Mouse (Mus musculus) neural tube, embryonic 12.5 days (tissue): ENCODE results near the gene Gcgr. TPM values are rescaled to one million over a fixed set of nuclear protein-coding genes. Genes with fewer than 3 reads are reported as not detected.

Source experiments
- ATAC-seq: fragments of 200-750 bp; cut with Nextera tagmentation; 2 replicates; pipeline ENCODE4 v1.8.0; 2017; ENCODE audit warnings: low read depth, mild to moderate bottlenecking, moderate TSS enrichment, moderate library complexity; ENCODE audit not compliant: low FRiP score
- H3K27ac ChIP-seq: fragments of 300-500 bp; sonication (generic); 2 replicates; pipeline ENCODE4 v1.5.1; 2016
- H3K27me3 ChIP-seq: fragments of 300-500 bp; sonication (generic); replicated peaks from 2 replicates; pipeline ENCODE4 v1.6.1; 2016; ENCODE audit warnings: mild to moderate bottlenecking
- H3K36me3 ChIP-seq: fragments of 300-500 bp; sonication (generic); 2 replicates; pipeline ENCODE4 v1.6.1; 2016; ENCODE audit warnings: mild to moderate bottlenecking
- H3K4me1 ChIP-seq: fragments of 300-500 bp; sonication (generic); 2 replicates; pipeline ENCODE4 v1.6.1; 2016
- H3K4me2 ChIP-seq: fragments of 300-500 bp; sonication (generic); replicated peaks from 2 replicates; pipeline ENCODE4 v1.6.1; 2016; ENCODE audit warnings: mild to moderate bottlenecking
- H3K4me3 ChIP-seq: fragments of 300-500 bp; sonication (generic); 2 replicates; pipeline ENCODE4 v1.5.1; 2016
- H3K9ac ChIP-seq: fragments of 300-500 bp; sonication (generic); 2 replicates; pipeline ENCODE4 v1.6.1; 2016; ENCODE audit warnings: mild to moderate bottlenecking
- H3K9me3 ChIP-seq: fragments of 300-500 bp; sonication (generic); 2 replicates; pipeline ENCODE4 v1.6.1; 2016; ENCODE audit warnings: mild to moderate bottlenecking
- WGBS: fragments of 180-500 bp; shearing (Covaris S2); methylation state at CpG from one replicate; pipeline ENCODE4 v1.1.7; 2016; 5-methylcytosine and 5-hydroxymethylcytosine counted together
- polyA plus RNA-seq: library from polyadenylated mRNA; unstranded; fragments of >200 nt; fragmentation: Nextera tagmentation; extraction: Ambion mirVana; gene quantifications from 2 replicates; pipeline ENCODE4 v1.2.1, GENCODE M21; 2016

Gcgr gene
- polyA plus RNA-seq, 1 experiment from 2014 or later: 0.22 TPM

GRCm38 (mm10) chr11:120493351-120493750, 37.1 kb upstream of the Gcgr start:
- Histone ChIP-seq H3K9ac (peak overlapping the region; percentile 85), H3K4me3 (peak overlapping the region; percentile 93), H3K4me1 (peaks cover 29% of the 10 kb centered on the region), H3K27ac (no peak overlapping the region), H3K4me2 (peak overlapping the region; percentile 99), H3K36me3 (peaks cover 42% of the 10 kb centered on the region), H3K27me3 (no peaks in the 10 kb centered on the region), H3K9me3 (no peaks in the 10 kb centered on the region)
- ATAC-seq: no peak
- WGBS: 68% methylated on average over 3 of the region's 3 CpGs

- Histone ChIP-seq H3K27me3 (no peaks in the 10 kb centered on the region), H3K4me1 (peaks cover 29% of the 10 kb centered on the region), H3K27ac (no peak overlapping the region), H3K36me3 (peaks cover 42% of the 10 kb centered on the region), H3K9me3 (no peaks in the 10 kb centered on the region), H3K4me2 (peak overlapping the region; percentile 99; the same call in 1 of the 2 replicates), H3K9ac (no peak overlapping the region), H3K4me3 (no peak overlapping the region)
- 77% methylated on average over 3 of the region's 3 CpGs for WGBS
- no peak for ATAC-seq
These were observed 36.6 kb upstream of the Gcgr start for GRCm38 (mm10) chr11:120493911-120494310.

GRCm38 (mm10) chr11:120497436-120497835, 33.1 kb upstream of the Gcgr start:
- no peak overlapping the region for H3K4me3 ChIP-seq
- H3K4me2 ChIP-seq: no peak overlapping the region
- peaks cover 47% of the 10 kb centered on the region for H3K36me3 ChIP-seq
- no peaks in the 10 kb centered on the region for H3K27me3 ChIP-seq
- ATAC-seq: no peak
- H3K9me3 ChIP-seq: no peaks in the 10 kb centered on the region
- H3K9ac ChIP-seq: no peak overlapping the region
- H3K4me1 ChIP-seq: peaks cover 12% of the 10 kb centered on the region
- H3K27ac ChIP-seq: no peak overlapping the region
- 94% methylated on average over 3 of the region's 3 CpGs for WGBS

GRCm38 (mm10) chr11:120498226-120498625, 32.3 kb upstream of the Gcgr start:
- 96% methylated on average over 12 of the region's 12 CpGs for WGBS
- peaks cover 47% of the 10 kb centered on the region for H3K36me3 ChIP-seq
- H3K9ac ChIP-seq: no peak overlapping the region
- peaks cover 4% of the 10 kb centered on the region for H3K4me1 ChIP-seq
- H3K27ac ChIP-seq: no peak overlapping the region
- no peaks in the 10 kb centered on the region for H3K27me3 ChIP-seq
- no peak overlapping the region for H3K4me2 ChIP-seq
- H3K9me3 ChIP-seq: no peaks in the 10 kb centered on the region
- no peak overlapping the region for H3K4me3 ChIP-seq
- no peak for ATAC-seq

- no peaks in the 10 kb centered on the region for H3K4me1 ChIP-seq
- no peak overlapping the region for H3K27ac ChIP-seq
- no peaks in the 10 kb centered on the region for H3K27me3 ChIP-seq
- H3K9ac ChIP-seq: no peak overlapping the region
- no peak overlapping the region for H3K4me3 ChIP-seq
- 88% methylated on average over 5 of the region's 5 CpGs for WGBS
- ATAC-seq: no peak
- H3K9me3 ChIP-seq: no peaks in the 10 kb centered on the region
- no peak overlapping the region for H3K4me2 ChIP-seq
- peaks cover 47% of the 10 kb centered on the region for H3K36me3 ChIP-seq
These were observed 31.6 kb upstream of the Gcgr start for GRCm38 (mm10) chr11:120498891-120499290.

- 85% methylated on average over 6 of the region's 6 CpGs for WGBS
- Histone ChIP-seq H3K4me2 (no peak overlapping the region), H3K4me3 (no peak overlapping the region), H3K27ac (no peak overlapping the region), H3K9me3 (no peaks in the 10 kb centered on the region), H3K36me3 (peaks cover 45% of the 10 kb centered on the region), H3K4me1 (no peaks in the 10 kb centered on the region), H3K9ac (no peak overlapping the region), H3K27me3 (no peaks in the 10 kb centered on the region)
- no peak for ATAC-seq
These were observed 30.6 kb upstream of the Gcgr start for GRCm38 (mm10) chr11:120499894-120500293.

- Histone ChIP-seq H3K36me3 (peaks cover 40% of the 10 kb centered on the region), H3K4me2 (no peak overlapping the region), H3K4me3 (no peak overlapping the region), H3K9ac (no peak overlapping the region), H3K27ac (no peak overlapping the region), H3K27me3 (no peaks in the 10 kb centered on the region), H3K9me3 (no peaks in the 10 kb centered on the region), H3K4me1 (no peaks in the 10 kb centered on the region)
- no peak for ATAC-seq
- WGBS: 30% methylated on average over 3 of the region's 3 CpGs
These were observed 30.1 kb upstream of the Gcgr start for GRCm38 (mm10) chr11:120500357-120500756.

GRCm38 (mm10) chr11:120501018-120501417, 29.5 kb upstream of the Gcgr start:
- Histone ChIP-seq H3K9me3 (no peaks in the 10 kb centered on the region), H3K27ac (no peak overlapping the region), H3K4me1 (no peaks in the 10 kb centered on the region), H3K4me3 (no peak overlapping the region), H3K27me3 (no peaks in the 10 kb centered on the region), H3K36me3 (peaks cover 34% of the 10 kb centered on the region), H3K4me2 (no peak overlapping the region), H3K9ac (no peak overlapping the region)
- WGBS: 67% methylated on average over 6 of the region's 6 CpGs
- ATAC-seq: no peak

GRCm38 (mm10) chr11:120501701-120502100, 28.8 kb upstream of the Gcgr start:
- Histone ChIP-seq H3K9ac (no peak overlapping the region), H3K4me1 (no peaks in the 10 kb centered on the region), H3K36me3 (peaks cover 27% of the 10 kb centered on the region), H3K27me3 (no peaks in the 10 kb centered on the region), H3K4me2 (no peak overlapping the region), H3K9me3 (no peaks in the 10 kb centered on the region), H3K27ac (no peak overlapping the region), H3K4me3 (no peak overlapping the region)
- no peak for ATAC-seq
- WGBS: 87% methylated on average over 4 of the region's 4 CpGs

GRCm38 (mm10) chr11:120505661-120506060, 24.8 kb upstream of the Gcgr start:
- Histone ChIP-seq H3K9ac (no peak overlapping the region), H3K4me1 (peaks cover 4% of the 10 kb centered on the region; the same call in 1 of the 2 replicates), H3K27ac (no peak overlapping the region), H3K4me2 (no peak overlapping the region), H3K27me3 (no peaks in the 10 kb centered on the region), H3K4me3 (no peak overlapping the region), H3K36me3 (no peaks in the 10 kb centered on the region), H3K9me3 (no peaks in the 10 kb centered on the region)
- no peak for ATAC-seq
- WGBS: 88% methylated on average over 3 of the region's 3 CpGs

- H3K27me3 ChIP-seq: no peaks in the 10 kb centered on the region
- no peak overlapping the region for H3K4me2 ChIP-seq
- ATAC-seq: no peak
- peaks cover 6% of the 10 kb centered on the region; the same call in 1 of the 2 replicates for H3K4me1 ChIP-seq
- no peak overlapping the region for H3K9ac ChIP-seq
- WGBS: 54% methylated on average over 4 of the region's 4 CpGs
- H3K4me3 ChIP-seq: no peak overlapping the region
- H3K27ac ChIP-seq: no peak overlapping the region
- no peaks in the 10 kb centered on the region for H3K9me3 ChIP-seq
- H3K36me3 ChIP-seq: no peaks in the 10 kb centered on the region
These were observed 23.6 kb upstream of the Gcgr start for GRCm38 (mm10) chr11:120506899-120507298.

- Histone ChIP-seq H3K9ac (no peak overlapping the region), H3K4me3 (no peak overlapping the region), H3K9me3 (no peaks in the 10 kb centered on the region), H3K36me3 (no peaks in the 10 kb centered on the region), H3K4me2 (no peak overlapping the region), H3K27me3 (no peaks in the 10 kb centered on the region), H3K4me1 (peaks cover 6% of the 10 kb centered on the region; the same call in 1 of the 2 replicates), H3K27ac (no peak overlapping the region)
- WGBS: 67% methylated on average over 13 of the region's 13 CpGs
- ATAC-seq: no peak
These were observed 22.7 kb upstream of the Gcgr start for GRCm38 (mm10) chr11:120507611-120508289.

GRCm38 (mm10) chr11:120508290-120508870, 22.1 kb upstream of the Gcgr start:
- Histone ChIP-seq H3K4me2 (no peak overlapping the region), H3K27me3 (no peaks in the 10 kb centered on the region), H3K27ac (no peak overlapping the region), H3K4me1 (peaks cover 9% of the 10 kb centered on the region), H3K9ac (no peak overlapping the region), H3K36me3 (no peaks in the 10 kb centered on the region), H3K4me3 (no peak overlapping the region), H3K9me3 (no peaks in the 10 kb centered on the region)
- 89% methylated on average over 9 of the region's 9 CpGs for WGBS
- no peak for ATAC-seq
